Mouse (Mus musculus): ENCODE results near the gene Slc25a47. TPM values are rescaled to one million over a fixed set of nuclear protein-coding genes. Genes with fewer than 3 reads are reported as not detected.
A peak's percentile ranks its signal among the peaks of the same experiment; 100 is the strongest.

Slc25a47 gene
- total and polyA plus RNA-seq, 2 experiments from 2014 or later, result 5.9 to 15.3 TPM

DNA sequence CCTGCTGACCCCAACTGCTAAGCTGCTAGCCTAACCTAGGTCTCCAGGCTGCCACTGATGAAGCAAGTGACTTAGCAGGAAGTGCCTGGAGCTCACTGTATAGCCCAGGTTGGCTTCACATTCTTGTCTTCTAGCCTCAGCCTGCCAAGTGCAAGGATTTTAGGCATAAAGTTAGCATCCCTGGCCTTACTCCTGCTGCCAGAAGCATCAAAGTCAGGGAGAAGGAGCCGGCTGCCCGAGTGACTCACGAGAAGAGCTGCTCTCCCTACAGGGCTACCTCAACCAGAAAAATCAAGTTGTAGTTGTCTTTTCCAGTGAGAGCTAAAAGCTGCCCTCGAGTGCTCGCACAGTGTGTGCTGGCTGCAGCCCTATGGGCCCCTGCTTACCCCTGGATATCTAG, 22.6 kb downstream of the Slc25a47 start:
- no peaks in the 10 kb centered on the region for H3K27me3 ChIP-seq (ENCODE audit: control insufficient read depth, insufficient read depth, low read length)
- H3K27ac ChIP-seq (ENCODE audit: low read depth), result no peak overlapping the region
- no peak for DNase-seq (ENCODE audit: low spot score)
- no peak for ATAC-seq (ENCODE audit: insufficient read depth, low read depth)
- H3K4me1 ChIP-seq (ENCODE audit: control insufficient read depth, insufficient read depth), result no peaks in the 10 kb centered on the region
- H3K9me3 ChIP-seq (replicated peaks; ENCODE audit: control insufficient read depth, low read length), result no peaks in the 10 kb centered on the region
- no peak overlapping the region for H3K9ac ChIP-seq (replicated peaks; ENCODE audit: low read depth, low read length)
- peaks cover 42% of the 10 kb centered on the region for H3K36me3 ChIP-seq (replicated peaks; ENCODE audit: control insufficient read depth, insufficient read depth, low read length)
- WGBS, result 72% methylated on average over 5 of the region's 5 CpGs
- H3K4me2 ChIP-seq (ENCODE audit: low read depth, low read length), result no peak overlapping the region
- H3K4me3 ChIP-seq (ENCODE audit: low read depth, low read length), result no peak overlapping the region
- TF ChIP-seq CTCF (IDR thresholded peaks at IDR 0.05; ENCODE audit: low read depth) (no peak), EP300 (IDR thresholded peaks at IDR 0.05; ENCODE audit: low read depth) (no peak)

DNA sequence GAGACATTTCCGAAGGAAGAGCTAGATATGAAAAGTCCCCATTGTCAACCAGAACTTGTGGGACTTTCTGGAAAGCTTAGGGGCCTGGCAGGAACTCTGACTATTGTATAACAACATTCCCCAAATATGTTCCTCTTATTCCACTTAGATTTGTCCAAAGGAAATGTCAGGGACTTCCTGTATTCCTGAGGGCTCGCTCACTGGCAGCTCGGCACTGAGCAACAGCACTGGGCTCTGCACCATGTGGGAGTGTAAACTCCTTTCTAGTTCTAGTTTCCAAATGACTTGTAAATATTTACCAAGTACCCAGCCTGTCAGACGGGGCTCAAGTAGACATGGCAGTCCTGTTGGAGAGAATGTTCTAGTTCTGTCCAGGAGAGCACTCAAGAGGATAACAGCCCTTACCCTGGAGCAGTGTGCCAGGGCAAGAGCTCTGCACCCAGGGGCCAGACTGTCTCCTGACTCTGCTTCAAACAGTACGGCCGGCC, 29.2 kb downstream of the Slc25a47 start:
- H3K27ac ChIP-seq (ENCODE audit: low read depth), result peak overlapping the region; percentile 74
- H3K36me3 ChIP-seq (replicated peaks; ENCODE audit: control insufficient read depth, insufficient read depth, low read length), result peaks cover 86% of the 10 kb centered on the region
- 69% methylated on average over 6 of the region's 6 CpGs for WGBS
- DNase-seq (ENCODE audit: low spot score), result peak; percentile 17
- ATAC-seq (ENCODE audit: insufficient read depth, low read depth), result peak; percentile 68
- no peaks in the 10 kb centered on the region for H3K4me1 ChIP-seq (ENCODE audit: control insufficient read depth, insufficient read depth)
- no peak overlapping the region for H3K9ac ChIP-seq (replicated peaks; ENCODE audit: low read depth, low read length)
- H3K27me3 ChIP-seq (ENCODE audit: control insufficient read depth, insufficient read depth, low read length), result no peaks in the 10 kb centered on the region
- no peaks in the 10 kb centered on the region for H3K9me3 ChIP-seq (replicated peaks; ENCODE audit: control insufficient read depth, low read length)
- H3K4me2 ChIP-seq (ENCODE audit: low read depth, low read length), result no peak overlapping the region
- H3K4me3 ChIP-seq (ENCODE audit: low read depth, low read length), result no peak overlapping the region
- TF ChIP-seq CTCF (IDR thresholded peaks at IDR 0.05; ENCODE audit: low read depth), result no peak
- no peak for TF ChIP-seq EP300 (IDR thresholded peaks at IDR 0.05; ENCODE audit: low read depth)

DNA sequence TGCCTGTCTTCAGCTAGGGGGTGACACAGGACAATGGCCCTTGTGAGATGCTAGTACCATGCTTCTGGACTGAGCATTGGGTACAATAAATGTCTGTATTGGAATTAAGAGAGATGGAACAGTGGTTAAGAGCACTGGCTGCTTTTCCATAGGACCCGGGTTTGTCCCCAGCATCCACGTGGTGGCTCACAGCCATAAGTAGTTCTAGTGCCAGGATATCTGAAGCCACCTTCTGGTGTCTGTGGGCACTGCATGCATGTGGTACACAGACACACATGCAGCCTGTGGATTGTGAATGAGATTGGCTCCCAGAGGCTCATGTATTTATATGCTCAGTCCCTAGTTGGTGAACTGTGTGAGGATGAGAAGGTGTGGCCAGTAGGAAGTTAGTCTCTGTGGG, 33.7 kb downstream of the Slc25a47 start:
- 83% methylated on average over 2 of the region's 2 CpGs for WGBS
- H3K27ac ChIP-seq (ENCODE audit: low read depth), result no peak overlapping the region
- ATAC-seq (ENCODE audit: insufficient read depth, low read depth) (no peak), DNase-seq (ENCODE audit: low spot score) (no peak)
- H3K36me3 ChIP-seq (replicated peaks; ENCODE audit: control insufficient read depth, insufficient read depth, low read length), result peaks cover 78% of the 10 kb centered on the region
- no peak overlapping the region for H3K4me2 ChIP-seq (ENCODE audit: low read depth, low read length)
- no peaks in the 10 kb centered on the region for H3K4me1 ChIP-seq (ENCODE audit: control insufficient read depth, insufficient read depth)
- H3K9ac ChIP-seq (replicated peaks; ENCODE audit: low read depth, low read length), result no peak overlapping the region
- no peaks in the 10 kb centered on the region for H3K9me3 ChIP-seq (replicated peaks; ENCODE audit: control insufficient read depth, low read length)
- TF ChIP-seq EP300 (IDR thresholded peaks at IDR 0.05; ENCODE audit: low read depth) (no peak), CTCF (IDR thresholded peaks at IDR 0.05; ENCODE audit: low read depth) (peak; percentile 30)
- H3K4me3 ChIP-seq (ENCODE audit: low read depth, low read length), result no peak overlapping the region
- H3K27me3 ChIP-seq (ENCODE audit: control insufficient read depth, insufficient read depth, low read length), result no peaks in the 10 kb centered on the region

DNA sequence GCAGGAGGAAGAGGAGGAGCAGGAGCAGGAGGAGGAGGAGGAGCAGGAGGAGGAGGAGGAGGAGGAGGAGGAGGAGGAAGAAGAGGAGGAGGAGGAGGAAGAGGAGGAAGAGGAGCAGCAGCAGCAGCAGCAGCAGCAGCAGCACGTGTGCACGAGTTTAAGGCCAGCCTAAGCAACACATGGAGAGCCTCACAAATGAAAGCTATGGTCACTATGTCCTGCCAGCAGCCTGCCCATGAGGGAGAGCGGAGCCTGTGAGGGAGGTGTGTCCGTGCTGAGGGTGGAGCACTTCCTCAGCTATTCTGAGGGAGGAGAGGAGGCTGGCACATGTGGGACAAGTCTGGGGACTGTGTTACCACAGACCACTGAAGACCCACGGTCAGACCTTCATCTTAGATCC, 37.3 kb downstream of the Slc25a47 start:
- Histone ChIP-seq H3K9me3 (replicated peaks; ENCODE audit: control insufficient read depth, low read length) (no peaks in the 10 kb centered on the region), H3K27me3 (ENCODE audit: control insufficient read depth, insufficient read depth, low read length) (no peaks in the 10 kb centered on the region), H3K27ac (ENCODE audit: low read depth) (no peak overlapping the region), H3K9ac (replicated peaks; ENCODE audit: low read depth, low read length) (no peak overlapping the region), H3K36me3 (replicated peaks; ENCODE audit: control insufficient read depth, insufficient read depth, low read length) (peaks cover 71% of the 10 kb centered on the region), H3K4me1 (ENCODE audit: control insufficient read depth, insufficient read depth) (no peaks in the 10 kb centered on the region), H3K4me3 (ENCODE audit: low read depth, low read length) (no peak overlapping the region), H3K4me2 (ENCODE audit: low read depth, low read length) (no peak overlapping the region)
- ATAC-seq (ENCODE audit: insufficient read depth, low read depth) (no peak), DNase-seq (ENCODE audit: low spot score) (no peak)
- 60% methylated on average over 5 of the region's 5 CpGs for WGBS
- no peak for TF ChIP-seq EP300 (IDR thresholded peaks at IDR 0.05; ENCODE audit: low read depth)
- TF ChIP-seq CTCF (IDR thresholded peaks at IDR 0.05; ENCODE audit: low read depth), result no peak

DNA sequence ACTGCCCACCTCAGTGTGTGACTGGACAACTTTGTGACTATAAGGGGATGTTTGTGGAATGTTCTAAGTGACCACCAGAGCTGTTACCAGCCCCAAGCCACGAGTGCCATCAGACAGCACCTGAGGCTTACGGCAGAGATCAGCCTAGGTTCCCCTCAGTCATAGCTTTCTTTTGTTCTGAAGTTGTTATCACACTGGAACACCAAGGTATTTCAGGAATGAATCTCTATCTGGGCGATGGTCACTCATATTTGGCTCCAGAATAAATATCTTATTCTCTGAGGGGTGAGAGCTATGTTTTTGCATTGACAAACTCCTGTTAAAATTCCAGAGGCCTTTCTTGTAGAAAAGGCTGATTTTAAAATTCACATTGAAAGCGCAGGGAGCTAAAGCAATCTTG, 43.3 kb downstream of the Slc25a47 start:
- Histone ChIP-seq H3K9ac (replicated peaks; ENCODE audit: low read depth, low read length) (no peak overlapping the region), H3K4me2 (ENCODE audit: low read depth, low read length) (no peak overlapping the region), H3K9me3 (replicated peaks; ENCODE audit: control insufficient read depth, low read length) (no peaks in the 10 kb centered on the region), H3K4me1 (ENCODE audit: control insufficient read depth, insufficient read depth) (no peaks in the 10 kb centered on the region), H3K36me3 (replicated peaks; ENCODE audit: control insufficient read depth, insufficient read depth, low read length) (peaks cover 63% of the 10 kb centered on the region), H3K4me3 (ENCODE audit: low read depth, low read length) (no peak overlapping the region), H3K27ac (ENCODE audit: low read depth) (no peak overlapping the region), H3K27me3 (ENCODE audit: control insufficient read depth, insufficient read depth, low read length) (no peaks in the 10 kb centered on the region)
- WGBS, result 66% methylated on average over 4 of the region's 4 CpGs
- TF ChIP-seq EP300 (IDR thresholded peaks at IDR 0.05; ENCODE audit: low read depth), result no peak
- no peak for TF ChIP-seq CTCF (IDR thresholded peaks at IDR 0.05; ENCODE audit: low read depth)
- ATAC-seq (ENCODE audit: insufficient read depth, low read depth) (no peak), DNase-seq (ENCODE audit: low spot score) (no peak)

DNA sequence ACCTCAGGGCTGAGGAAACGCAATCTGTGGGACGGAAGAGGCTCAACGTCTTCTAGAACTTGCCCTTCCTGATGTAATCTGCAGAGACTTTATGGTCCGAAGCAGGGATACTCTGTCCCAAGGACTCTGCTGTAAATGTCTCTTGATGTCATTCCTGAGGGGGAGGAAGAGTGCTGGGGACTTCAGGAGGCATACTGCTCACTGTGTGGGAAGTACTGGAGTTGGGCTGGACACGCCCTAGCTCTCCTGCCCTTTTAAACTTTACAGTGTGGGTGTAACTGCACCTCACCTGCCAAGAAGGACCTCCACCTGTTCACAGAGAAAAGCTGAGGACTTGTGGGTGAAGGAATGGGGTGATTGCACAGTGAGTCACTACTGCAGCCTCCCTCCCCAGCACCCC, 44.8 kb downstream of the Slc25a47 start:
- WGBS, result 90% methylated on average over 5 of the region's 5 CpGs
- H3K4me1 ChIP-seq (ENCODE audit: control insufficient read depth, insufficient read depth), result no peaks in the 10 kb centered on the region
- DNase-seq (ENCODE audit: low spot score) (no peak), ATAC-seq (ENCODE audit: insufficient read depth, low read depth) (no peak)
- no peaks in the 10 kb centered on the region for H3K9me3 ChIP-seq (replicated peaks; ENCODE audit: control insufficient read depth, low read length)
- no peaks in the 10 kb centered on the region for H3K27me3 ChIP-seq (ENCODE audit: control insufficient read depth, insufficient read depth, low read length)
- no peak overlapping the region for H3K9ac ChIP-seq (replicated peaks; ENCODE audit: low read depth, low read length)
- no peak overlapping the region for H3K4me2 ChIP-seq (ENCODE audit: low read depth, low read length)
- H3K27ac ChIP-seq (ENCODE audit: low read depth), result no peak overlapping the region
- no peak overlapping the region for H3K4me3 ChIP-seq (ENCODE audit: low read depth, low read length)
- TF ChIP-seq CTCF (IDR thresholded peaks at IDR 0.05; ENCODE audit: low read depth), result no peak
- TF ChIP-seq EP300 (IDR thresholded peaks at IDR 0.05; ENCODE audit: low read depth), result no peak
- peaks cover 61% of the 10 kb centered on the region for H3K36me3 ChIP-seq (replicated peaks; ENCODE audit: control insufficient read depth, insufficient read depth, low read length)
